Mouse (Mus musculus) myocyte (in vitro differentiated cells): ENCODE results near the gene Bmp6.

Experiments used
- CEBPB ChIP-seq: IDR thresholded peaks from 2 replicates; pipeline ENCODE4 v1.6.1; 2011; ENCODE audit warnings: mild to moderate bottlenecking, moderate library complexity; ENCODE audit not compliant: poor library complexity, insufficient read depth, severe bottlenecking
- E2F4 ChIP-seq: IDR thresholded peaks from one replicate; pipeline ENCODE4 v1.6.1; 2011; ENCODE audit warnings: mild to moderate bottlenecking, control low read depth, moderate library complexity; ENCODE audit not compliant: insufficient read depth
- MAX ChIP-seq: IDR thresholded peaks from one replicate; pipeline ENCODE4 v1.6.1; 2011; ENCODE audit warnings: low read depth, mild to moderate bottlenecking, control low read depth
- MYOD1 ChIP-seq, 3 experiments: IDR thresholded peaks; one replicate each; pipeline ENCODE4 v1.6.1; 2011; ENCODE audit warnings: control low read depth in 2 of 3, low read depth in 2 of 3, mild to moderate bottlenecking in 2 of 3, moderate library complexity in 1 of 3; ENCODE audit not compliant: insufficient read length in 2 of 3, control insufficient read depth in 1 of 3
- MYOG ChIP-seq, 3 experiments: IDR thresholded peaks; one replicate each; pipeline ENCODE4 v1.6.1; 2011; ENCODE audit warnings: control low read depth in 2 of 3, low read depth in 2 of 3, mild to moderate bottlenecking in 2 of 3; ENCODE audit not compliant: insufficient read length in 2 of 3, control insufficient read depth in 1 of 3, insufficient read depth in 1 of 3
- POLR2A ChIP-seq: IDR thresholded peaks from one replicate; pipeline ENCODE4 v1.6.1; 2011; ENCODE audit warnings: low read depth, mild to moderate bottlenecking, control low read depth, moderate library complexity; ENCODE audit not compliant: insufficient read length
- POLR2AphosphoS2 ChIP-seq: IDR thresholded peaks from one replicate; pipeline ENCODE4 v1.6.1; 2011; ENCODE audit warnings: low read depth, control low read depth; ENCODE audit not compliant: insufficient read length
- SRF ChIP-seq: IDR thresholded peaks from one replicate; pipeline ENCODE4 v1.6.1; 2011; ENCODE audit warnings: low read depth; ENCODE audit not compliant: control insufficient read depth, insufficient read length
- TCF12 ChIP-seq: IDR thresholded peaks from one replicate; pipeline ENCODE4 v1.6.1; 2011; ENCODE audit warnings: mild to moderate bottlenecking, control low read depth; ENCODE audit not compliant: poor library complexity, insufficient read depth, severe bottlenecking
- TCF3 ChIP-seq: IDR thresholded peaks from one replicate; pipeline ENCODE4 v1.6.1; 2011; ENCODE audit warnings: low read depth, control low read depth; ENCODE audit not compliant: insufficient read length
- USF1 ChIP-seq: IDR thresholded peaks from one replicate; pipeline ENCODE4 v1.6.1; 2011; ENCODE audit warnings: low read depth, mild to moderate bottlenecking, control low read depth, moderate library complexity

- TF ChIP-seq TCF12: no peak
- TF ChIP-seq POLR2A: no peak
- TF ChIP-seq TCF3: no peak
- TF ChIP-seq MYOD1 (IDR thresholded peaks at IDR 0.05; ENCODE audit: control insufficient read depth in 1 of 3, insufficient read length in 2 of 3, low read depth in 2 of 3): no peak
- TF ChIP-seq MAX: no peak
- TF ChIP-seq USF1: no peak
- TF ChIP-seq CEBPB: no peak
- no peak for TF ChIP-seq E2F4
- TF ChIP-seq SRF: no peak
- TF ChIP-seq MYOG (IDR thresholded peaks at IDR 0.05; ENCODE audit: control insufficient read depth in 1 of 3, insufficient read depth in 1 of 3, insufficient read length in 2 of 3, low read depth in 2 of 3): no peak
- TF ChIP-seq POLR2AphosphoS2: no peak
Measured at GRCm38 (mm10) chr13:38533461-38533860, 188.6 kb downstream of the Bmp6 start.
